Mouse (Mus musculus) heart, adult 2 months (tissue): ENCODE data around the gene Ybx3.

Experiments used
- CTCF ChIP-seq: fragments of 200-600 bp; IDR thresholded peaks from 2 replicates; pipeline ENCODE4 v1.8.1; 2022; ENCODE audit warnings: antibody characterized with exemption, mild to moderate bottlenecking, moderate library complexity
- EP300 ChIP-seq: fragments of 200-500 bp; IDR thresholded peaks from 2 replicates; pipeline ENCODE4 v1.6.1; 2011; ENCODE audit warnings: low read depth, low read length, control low read depth; ENCODE audit not compliant: insufficient read depth

GRCm38 (mm10) chr6:131405174-131405573 lies 16.9 kb upstream of the Ybx3 start:
- TF ChIP-seq EP300 (no peak), CTCF (no peak)
